Mouse (Mus musculus): ENCODE data around the gene Cracr2b. TPM values are rescaled to one million over a fixed set of nuclear protein-coding genes. Genes with fewer than 3 reads are reported as not detected.
A peak's percentile ranks its signal among the peaks of the same experiment; 100 is the strongest.

The Cracr2b gene
- polyA plus RNA-seq, 1 experiment from 2014 or later: 4.6 TPM

- Histone ChIP-seq H3K4me3 (replicated peaks; ENCODE audit: low read depth, low read length) (no peak overlapping the region), H3K4me1 (ENCODE audit: control insufficient read depth, insufficient read depth, low read length) (peaks cover 38% of the 10 kb centered on the region), H3K27me3 (ENCODE audit: control insufficient read depth, insufficient read depth, low read length) (no peaks in the 10 kb centered on the region), H3K9me3 (ENCODE audit: control insufficient read depth, low read length) (no peaks in the 10 kb centered on the region), H3K36me3 (ENCODE audit: control insufficient read depth, insufficient read depth, low read length) (peaks cover 35% of the 10 kb centered on the region), H3K4me2 (ENCODE audit: low read length) (no peak overlapping the region), H3K9ac (replicated peaks; ENCODE audit: low read length) (no peak overlapping the region; the same call in 1 of the 2 replicates), H3K27ac (replicated peaks; ENCODE audit: low read depth, low read length) (no peak overlapping the region)
- DNase-seq: no peak
- WGBS: 91% methylated on average over 8 of the region's 8 CpGs
- no peak for ATAC-seq (ENCODE audit: low FRiP score, low TSS enrichment)
Observed at GRCm38 (mm10) chr7:141432186-141432611, 28.7 kb upstream of the Cracr2b start.

DNA sequence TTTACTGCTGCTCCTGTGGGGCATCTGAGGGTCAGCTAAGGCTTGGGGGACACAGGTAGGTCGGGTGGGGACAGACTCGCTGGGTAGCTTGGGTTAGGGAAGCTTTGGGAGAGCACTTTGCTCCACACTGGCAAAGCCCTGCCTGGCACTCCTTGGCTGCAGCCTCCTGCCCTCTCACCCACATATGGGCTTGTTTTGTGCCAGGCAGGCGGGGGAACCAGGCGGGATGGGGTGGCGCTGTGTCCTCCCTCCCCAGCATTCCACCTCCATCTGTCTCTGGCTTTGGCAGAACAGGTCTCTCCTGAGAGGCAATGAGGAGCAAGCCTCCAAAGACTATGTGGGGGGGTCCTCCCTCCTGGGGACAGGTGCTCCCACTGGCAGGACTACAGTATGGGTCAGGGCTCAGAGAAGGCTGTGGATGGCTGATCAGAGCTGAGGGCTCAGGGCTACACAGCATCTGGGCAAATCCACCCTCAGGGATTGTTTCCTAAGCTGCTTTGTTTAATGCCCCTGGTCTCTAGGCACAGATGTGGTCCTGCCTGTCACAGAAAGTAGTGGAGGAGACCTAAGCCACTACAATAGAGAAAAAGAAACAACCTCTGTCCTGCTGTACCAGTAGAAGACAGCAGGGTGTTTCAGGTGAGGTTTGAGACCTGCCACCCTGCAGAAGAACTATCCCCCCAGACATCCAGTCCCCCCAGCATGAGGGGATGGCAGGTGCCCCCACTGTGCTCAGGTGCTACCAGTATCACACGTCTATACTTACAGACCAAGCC is 28.0 kb upstream of the Cracr2b start:
- 87% methylated on average over 6 of the region's 6 CpGs for WGBS
- no peak overlapping the region for H3K27ac ChIP-seq (replicated peaks; ENCODE audit: low read depth, low read length)
- peaks cover 38% of the 10 kb centered on the region for H3K4me1 ChIP-seq (ENCODE audit: control insufficient read depth, insufficient read depth, low read length)
- H3K9ac ChIP-seq (replicated peaks; ENCODE audit: low read length): peak overlapping the region; percentile 53
- ATAC-seq (ENCODE audit: low FRiP score, low TSS enrichment): no peak
- H3K4me2 ChIP-seq (ENCODE audit: low read length): peak overlapping the region; percentile 91
- H3K36me3 ChIP-seq (ENCODE audit: control insufficient read depth, insufficient read depth, low read length): peaks cover 31% of the 10 kb centered on the region
- DNase-seq: no peak
- H3K27me3 ChIP-seq (ENCODE audit: control insufficient read depth, insufficient read depth, low read length): no peaks in the 10 kb centered on the region
- H3K9me3 ChIP-seq (ENCODE audit: control insufficient read depth, low read length): no peaks in the 10 kb centered on the region
- H3K4me3 ChIP-seq (replicated peaks; ENCODE audit: low read depth, low read length): no peak overlapping the region

GRCm38 (mm10) chr7:141433517-141434400 is 27.1 kb upstream of the Cracr2b start:
- Histone ChIP-seq H3K4me1 (ENCODE audit: control insufficient read depth, insufficient read depth, low read length) (peaks cover 31% of the 10 kb centered on the region), H3K9me3 (ENCODE audit: control insufficient read depth, low read length) (no peaks in the 10 kb centered on the region), H3K36me3 (ENCODE audit: control insufficient read depth, insufficient read depth, low read length) (peaks cover 31% of the 10 kb centered on the region), H3K27ac (replicated peaks; ENCODE audit: low read depth, low read length) (peak overlapping the region; percentile 75), H3K4me3 (replicated peaks; ENCODE audit: low read depth, low read length) (peak overlapping the region; percentile 41), H3K4me2 (ENCODE audit: low read length) (peak overlapping the region; percentile 91), H3K27me3 (ENCODE audit: control insufficient read depth, insufficient read depth, low read length) (no peaks in the 10 kb centered on the region), H3K9ac (replicated peaks; ENCODE audit: low read length) (peak overlapping the region; percentile 53)
- DNase-seq (peak; percentile 9), ATAC-seq (ENCODE audit: low FRiP score, low TSS enrichment) (no peak)
- WGBS: 67% methylated on average over 15 of the region's 15 CpGs

- ATAC-seq (ENCODE audit: low FRiP score, low TSS enrichment) (no peak), DNase-seq (peak; percentile 86)
- H3K27me3 ChIP-seq (ENCODE audit: control insufficient read depth, insufficient read depth, low read length): no peaks in the 10 kb centered on the region
- 6% methylated on average over 8 of the region's 8 CpGs for whole genome bisulfite sequencing
- H3K9me3 ChIP-seq (ENCODE audit: control insufficient read depth, low read length): no peaks in the 10 kb centered on the region
- peak overlapping the region; percentile 75 for H3K27ac ChIP-seq (replicated peaks; ENCODE audit: low read depth, low read length)
- H3K4me1 ChIP-seq (ENCODE audit: control insufficient read depth, insufficient read depth, low read length): peaks cover 26% of the 10 kb centered on the region
- peaks cover 31% of the 10 kb centered on the region for H3K36me3 ChIP-seq (ENCODE audit: control insufficient read depth, insufficient read depth, low read length)
- H3K4me3 ChIP-seq (replicated peaks; ENCODE audit: low read depth, low read length): peak overlapping the region; percentile 41
- H3K4me2 ChIP-seq (ENCODE audit: low read length): peak overlapping the region; percentile 91
- peak overlapping the region; percentile 53 for H3K9ac ChIP-seq (replicated peaks; ENCODE audit: low read length)
Observed at GRCm38 (mm10) chr7:141434464-141434863, 26.4 kb upstream of the Cracr2b start.

- peak overlapping the region; percentile 53 for H3K9ac ChIP-seq (replicated peaks; ENCODE audit: low read length)
- 4% methylated on average over 17 of the region's 17 CpGs for WGBS
- H3K4me3 ChIP-seq (replicated peaks; ENCODE audit: low read depth, low read length): peak overlapping the region; percentile 41
- DNase-seq (peak; percentile 71), ATAC-seq (ENCODE audit: low FRiP score, low TSS enrichment) (no peak)
- H3K36me3 ChIP-seq (ENCODE audit: control insufficient read depth, insufficient read depth, low read length): peaks cover 28% of the 10 kb centered on the region
- peak overlapping the region; percentile 91 for H3K4me2 ChIP-seq (ENCODE audit: low read length)
- peaks cover 26% of the 10 kb centered on the region for H3K4me1 ChIP-seq (ENCODE audit: control insufficient read depth, insufficient read depth, low read length)
- no peaks in the 10 kb centered on the region for H3K9me3 ChIP-seq (ENCODE audit: control insufficient read depth, low read length)
- H3K27me3 ChIP-seq (ENCODE audit: control insufficient read depth, insufficient read depth, low read length): no peaks in the 10 kb centered on the region
- H3K27ac ChIP-seq (replicated peaks; ENCODE audit: low read depth, low read length): peak overlapping the region; percentile 75
Observed at GRCm38 (mm10) chr7:141435129-141435855, 25.6 kb upstream of the Cracr2b start.

- 69% methylated on average over 9 of the region's 9 CpGs for WGBS
- Histone ChIP-seq H3K9ac (replicated peaks; ENCODE audit: low read length) (no peak overlapping the region; the same call in 1 of the 2 replicates), H3K36me3 (ENCODE audit: control insufficient read depth, insufficient read depth, low read length) (peaks cover 21% of the 10 kb centered on the region), H3K27ac (replicated peaks; ENCODE audit: low read depth, low read length) (no peak overlapping the region), H3K4me2 (ENCODE audit: low read length) (peak overlapping the region; percentile 91), H3K4me3 (replicated peaks; ENCODE audit: low read depth, low read length) (peak overlapping the region; percentile 41), H3K4me1 (ENCODE audit: control insufficient read depth, insufficient read depth, low read length) (peaks cover 26% of the 10 kb centered on the region), H3K27me3 (ENCODE audit: control insufficient read depth, insufficient read depth, low read length) (no peaks in the 10 kb centered on the region), H3K9me3 (ENCODE audit: control insufficient read depth, low read length) (no peaks in the 10 kb centered on the region)
- DNase-seq: no peak
- ATAC-seq (ENCODE audit: low FRiP score, low TSS enrichment): no peak
Observed at GRCm38 (mm10) chr7:141435856-141436522, 24.9 kb upstream of the Cracr2b start.

DNA sequence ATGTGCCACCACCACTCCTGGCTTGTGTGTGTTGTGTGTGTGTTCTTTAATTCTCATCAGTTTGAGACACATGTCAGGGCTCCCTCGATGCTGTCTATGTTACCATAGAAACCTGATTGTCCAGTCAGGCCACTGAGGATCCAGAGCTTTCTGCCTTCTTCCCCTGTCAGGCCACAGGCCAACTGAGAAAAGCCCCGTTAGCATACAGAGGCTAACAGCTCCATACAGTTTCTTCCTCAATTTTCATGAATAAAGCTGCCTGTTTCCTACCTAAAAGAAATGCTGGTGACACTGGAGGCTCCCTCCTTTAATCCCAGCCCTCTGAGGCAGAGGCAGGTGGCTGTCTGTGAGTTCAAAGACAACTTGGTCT is 24.4 kb upstream of the Cracr2b start:
- ATAC-seq (ENCODE audit: low FRiP score, low TSS enrichment): no peak
- peaks cover 26% of the 10 kb centered on the region for H3K4me1 ChIP-seq (ENCODE audit: control insufficient read depth, insufficient read depth, low read length)
- no peaks in the 10 kb centered on the region for H3K27me3 ChIP-seq (ENCODE audit: control insufficient read depth, insufficient read depth, low read length)
- H3K36me3 ChIP-seq (ENCODE audit: control insufficient read depth, insufficient read depth, low read length): peaks cover 16% of the 10 kb centered on the region
- H3K4me3 ChIP-seq (replicated peaks; ENCODE audit: low read depth, low read length): peak overlapping the region; percentile 66
- H3K9me3 ChIP-seq (ENCODE audit: control insufficient read depth, low read length): no peaks in the 10 kb centered on the region
- no peak for DNase-seq
- peak overlapping the region; percentile 78 for H3K9ac ChIP-seq (replicated peaks; ENCODE audit: low read length)
- H3K27ac ChIP-seq (replicated peaks; ENCODE audit: low read depth, low read length): no peak overlapping the region
- 33% methylated on average over 2 of the region's 2 CpGs for WGBS
- peak overlapping the region; percentile 91 for H3K4me2 ChIP-seq (ENCODE audit: low read length)
